ENCODE assay signal across 7 mouse cellular contexts in the genomic region with DNA sequence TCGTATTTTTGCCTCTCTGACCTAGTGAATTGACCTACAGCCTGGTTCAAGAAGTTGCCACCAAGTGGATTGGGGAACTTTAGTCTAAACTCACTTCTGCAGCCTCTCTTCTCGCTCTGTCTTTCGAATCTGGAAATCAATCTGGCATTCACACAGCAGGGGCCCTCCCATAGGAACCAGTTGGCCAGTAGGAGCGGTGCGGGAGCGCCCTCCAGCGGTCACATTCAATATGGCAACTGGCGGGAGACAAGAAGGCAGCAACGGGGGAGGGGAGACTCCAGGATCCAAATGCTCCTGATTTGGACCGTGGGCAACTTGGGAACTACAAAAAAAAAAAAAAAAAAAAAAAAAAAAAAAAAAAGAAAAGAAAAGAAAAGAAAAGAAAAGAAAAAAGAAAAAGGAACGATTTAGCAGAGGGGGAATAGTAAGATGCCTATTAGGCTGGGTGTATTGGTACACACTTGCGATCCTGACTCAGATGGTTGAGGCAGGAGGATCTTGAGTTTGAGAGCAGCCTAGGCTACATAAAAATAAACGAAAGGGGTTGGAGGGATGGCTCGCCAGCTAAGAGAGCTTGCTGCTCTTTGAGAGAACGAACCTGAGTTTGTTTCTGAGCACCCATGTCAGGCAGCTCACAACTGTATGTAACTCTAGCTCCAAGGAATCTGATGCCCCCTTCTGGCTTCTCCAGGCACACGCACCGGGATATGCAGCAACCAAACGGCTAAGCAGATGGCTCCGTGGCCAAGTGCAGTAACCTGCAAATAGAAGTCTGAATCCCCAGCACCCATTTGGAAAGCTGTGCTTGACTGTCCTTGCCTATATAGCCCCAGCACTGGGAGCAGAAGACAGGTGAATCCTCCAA. TPM values are rescaled to one million over a fixed set of nuclear protein-coding genes. Genes with fewer than 3 reads are reported as not detected.
DNase-seq lines count a peak whose midpoint lies in the region; ATAC-seq and TF ChIP-seq lines count a peak whose summit lies in the region.

No protein-coding gene starts in this region.

- no peak for ATAC-seq in limb, embryonic 13.5 days (ENCODE audit: low FRiP score, low read depth)

- no peak overlapping the region for H3K4me3 ChIP-seq in heart, adult 2 months
- H3K4me3 ChIP-seq in limb, embryonic 13.5 days, result 0 out of 2 replicates have a peak overlapping the region, but pooled peaks have one; percentile 3

- peaks cover 13% of the 10 kb centered on the region for H3K4me1 ChIP-seq in heart, adult 2 months (ENCODE audit: control insufficient read depth, insufficient read depth, low read length)
- H3K4me1 ChIP-seq in limb, embryonic 13.5 days, result peaks cover 69% of the 10 kb centered on the region

- DNase-seq in adrenal gland, adult 8-10 months, result peak; percentile 91
- peak; percentile 89 for DNase-seq in embryo, embryonic 11.5 days (ENCODE audit: low read depth, low spot score)
- DNase-seq in heart, adult 2 months, result peak; percentile 91 to 97
- DNase-seq in kidney, adult 8-10 months, result peak; percentile 93 to 98
- DNase-seq in monocyte, adult 2 months (ENCODE audit: low read depth in 1 of 2, low spot score in 2 of 2), result peak; percentile 69 to 81
- DNase-seq in spleen, postnatal 36 days (ENCODE audit: low spot score in 2 of 2), result peak; percentile 78 to 82

- intact Hi-C loops in heart, adult 2 months (cut with DNase I), result loop anchor here (1.0 to 5.0 kb wide), 5 partner anchors 45 to 277 kb away; no protein-coding TSS in a partner anchor

- H3K9ac ChIP-seq in heart, adult 2 months (ENCODE audit: low read depth, low read length), result no peak overlapping the region; the same call in 1 of the 2 replicates
- H3K9ac ChIP-seq in limb, embryonic 13.5 days, result no peak overlapping the region

- TF ChIP-seq EP300 in heart, adult 2 months (IDR thresholded peaks at IDR 0.05; ENCODE audit: insufficient read depth, low read depth, low read length), result peak; percentile 97

- 9% methylated on average over 19 of the region's 19 CpGs for WGBS in heart, adult 2 months
- WGBS in limb, embryonic 13.5 days, result 5% methylated on average over 19 of the region's 19 CpGs

- H3K79me2 ChIP-seq in heart, adult 2 months (replicated peaks; ENCODE audit: control insufficient read depth, insufficient read depth, low read length), result no peaks in the 10 kb centered on the region

- H3K27me3 ChIP-seq in heart, adult 2 months (ENCODE audit: control insufficient read depth, insufficient read depth, low read length), result no peaks in the 10 kb centered on the region
- peaks cover 9% of the 10 kb centered on the region for H3K27me3 ChIP-seq in limb, embryonic 13.5 days

- H3K36me3 ChIP-seq in heart, adult 2 months (ENCODE audit: control insufficient read depth, insufficient read depth, low read length), result no peaks in the 10 kb centered on the region
- no peaks in the 10 kb centered on the region for H3K36me3 ChIP-seq in limb, embryonic 13.5 days

- peak overlapping the region; percentile 14; the same call in 1 of the 2 replicates for H3K4me2 ChIP-seq in limb, embryonic 13.5 days (replicated peaks)

- no peak overlapping the region for H3K27ac ChIP-seq in heart, adult 2 months
- no peak overlapping the region for H3K27ac ChIP-seq in limb, embryonic 13.5 days

- no peak for TF ChIP-seq POLR2A in heart, adult 2 months (IDR thresholded peaks at IDR 0.05; ENCODE audit: insufficient read depth, low read depth, low read length)

- H3K9me3 ChIP-seq in limb, embryonic 13.5 days, result no peaks in the 10 kb centered on the region

- TF ChIP-seq CTCF in heart, adult 2 months (IDR thresholded peaks at IDR 0.05), result peak; percentile 70

RNA-seq across cellular contexts. Expression of a gene that starts 40.5 kb away (rescaled TPM):
- 1,000 to 10,000 TPM; 1,100 to 1,474 (median 1,219) TPM for total RNA-seq in adrenal gland, adult 8-10 months (2022)
- 100 to 1,000 TPM; 222 to 321 TPM for total RNA-seq in heart, adult 2 months (2021)
- polyA plus RNA-seq in heart, adult 2 months (2012; rRNA removed), result 510 and 694 TPM in 2 replicates
- 2,628 and 2,724 TPM in 2 replicates for polyA plus RNA-seq in limb, embryonic 13.5 days (2015; fragmentation: Nextera tagmentation; extraction: Ambion mirVana)

RNA-seq across cellular contexts. Expression of a gene that starts 53.5 kb away (rescaled TPM):
- 1 to 10 TPM in 1 of 4 experiments, under 1 TPM in 2, not detected in 1; 0.16 to 1.2 (median 0.42) TPM for total RNA-seq in adrenal gland, adult 8-10 months (2022)
- total RNA-seq in heart, adult 2 months (2021), result not detected
- polyA plus RNA-seq in heart, adult 2 months (2012; rRNA removed), result 0.15 and 0.21 TPM in 2 replicates
- polyA plus RNA-seq in limb, embryonic 13.5 days (2015; fragmentation: Nextera tagmentation; extraction: Ambion mirVana), result 0.52 and 0.61 TPM in 2 replicates
